Mouse (Mus musculus) lung, postnatal 14 days (tissue): ENCODE data around the gene Gm49358.

Experiments used
- DNase-seq: peaks from one replicate; pipeline ENCODE4 v3.0.0; 2021

Gene Gm49358

DNA sequence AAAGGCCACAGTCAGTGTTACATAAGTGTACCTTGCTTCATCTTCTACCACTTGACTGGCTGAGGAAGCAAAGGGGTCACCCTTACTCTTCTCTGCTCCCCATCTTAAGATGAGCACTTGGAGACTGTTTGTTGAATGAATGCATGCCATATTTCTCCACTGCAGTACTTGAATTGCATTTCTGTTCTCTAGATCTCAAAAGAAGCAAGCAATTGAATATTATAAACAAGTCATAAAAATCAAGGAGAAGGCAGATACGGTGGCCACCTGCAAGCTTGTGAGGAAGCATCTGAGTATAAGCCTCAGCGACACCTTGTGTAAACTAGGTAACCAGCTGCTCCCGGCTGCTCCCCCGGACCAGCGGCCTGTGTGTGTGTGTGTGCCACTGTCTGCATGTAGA lies at the start of gene Gm49358:
Gm49358 (plus strand) TSS at position 301 of the 400 bp plus-strand sequence.
- DNase-seq = no peak

DNA sequence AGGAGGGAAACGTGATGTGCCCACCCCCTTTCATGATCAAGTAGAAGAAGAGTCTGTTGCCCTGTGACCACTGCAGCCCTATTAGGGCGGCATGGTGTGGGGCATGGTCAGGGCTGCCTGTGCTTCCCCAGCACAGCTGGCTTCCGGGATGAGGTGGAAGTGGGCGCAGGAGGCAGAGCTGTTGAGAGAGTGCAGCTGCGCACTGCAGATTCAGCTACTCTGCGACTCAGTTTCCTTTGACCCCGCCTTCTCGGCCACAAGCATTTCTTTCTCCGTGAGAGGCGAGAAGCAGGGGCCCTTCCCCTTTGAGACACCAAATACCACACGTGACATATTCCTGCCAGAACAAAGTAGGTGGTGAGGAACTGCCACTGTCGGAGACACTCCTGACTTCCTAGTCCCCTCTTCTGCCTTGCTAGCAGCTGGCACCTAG lies 36.2 kb upstream of the Gm49358 start:
- DNase-seq = peak; percentile 62

DNA sequence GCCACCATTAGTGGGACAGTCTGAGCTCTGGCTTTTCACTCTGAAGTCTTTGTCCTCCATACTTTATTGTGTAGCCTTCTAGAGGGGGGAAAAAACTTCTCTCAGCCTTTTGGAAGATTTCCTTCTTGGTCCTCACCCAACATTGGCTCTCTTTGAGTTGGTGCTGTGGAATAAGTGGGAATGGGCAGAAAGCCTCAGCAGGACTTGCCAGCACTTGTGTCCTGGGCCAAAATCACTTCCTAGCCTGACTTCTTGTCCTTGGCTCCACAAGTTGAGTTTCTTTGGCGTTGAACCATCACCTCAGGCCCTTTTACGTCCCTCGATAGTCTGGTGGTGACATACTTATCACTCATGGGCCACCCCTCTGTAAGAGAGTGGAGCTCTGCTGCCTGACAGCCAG lies 35.6 kb upstream of the Gm49358 start:
- DNase-seq = no peak

DNA sequence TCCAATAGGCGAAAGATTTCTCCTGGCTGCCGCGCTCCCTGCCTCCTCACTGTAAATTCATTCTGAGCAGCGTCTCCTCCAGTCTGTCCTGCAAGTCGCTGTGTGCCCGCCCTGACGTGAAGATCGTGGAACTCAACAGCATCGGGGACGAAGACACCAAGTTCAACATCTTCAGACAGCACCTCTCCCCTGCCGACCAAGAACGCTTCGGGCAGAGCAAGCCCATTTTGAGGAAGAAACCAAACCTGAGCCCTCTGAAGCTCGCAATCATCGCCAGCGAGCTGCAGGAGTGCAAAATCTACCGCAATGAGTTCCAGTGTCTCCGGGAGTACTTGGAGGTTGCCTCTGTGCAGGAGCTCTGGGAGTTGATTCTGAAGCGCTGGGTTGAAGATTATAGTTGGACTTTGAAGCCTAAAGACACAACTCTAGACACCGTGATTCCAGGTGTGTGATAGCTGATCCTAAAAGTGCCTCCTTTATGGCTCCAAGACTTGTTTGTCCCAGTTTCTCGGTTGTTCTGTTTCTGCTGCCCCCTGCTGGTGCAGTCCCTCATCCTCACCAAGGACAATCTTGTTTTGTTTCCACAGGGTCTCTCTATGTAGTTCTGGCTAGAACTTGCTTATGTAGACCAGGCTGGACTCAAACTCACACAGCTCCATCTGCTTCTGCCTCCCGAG lies 32.8 kb upstream of the Gm49358 start:
- DNase-seq = peak; percentile 92

DNA sequence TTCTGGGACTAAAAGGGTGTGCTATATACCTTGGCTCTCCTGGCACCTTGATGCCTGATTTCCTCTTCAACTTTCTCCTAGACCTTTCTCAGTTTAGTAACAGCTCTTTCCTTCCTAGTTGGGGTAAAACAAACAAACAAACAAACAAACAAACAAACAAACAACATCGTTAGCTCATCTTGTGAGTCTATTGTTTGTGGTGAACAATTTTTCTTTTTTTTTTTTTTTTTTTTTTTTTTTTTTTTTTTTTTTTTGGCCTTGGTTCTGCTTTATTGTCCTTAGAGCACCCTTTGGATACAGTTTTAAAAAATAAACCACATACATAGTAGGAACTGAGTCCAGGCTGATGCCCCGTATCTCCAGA lies 32.3 kb upstream of the Gm49358 start:
- no peak for DNase-seq

DNA sequence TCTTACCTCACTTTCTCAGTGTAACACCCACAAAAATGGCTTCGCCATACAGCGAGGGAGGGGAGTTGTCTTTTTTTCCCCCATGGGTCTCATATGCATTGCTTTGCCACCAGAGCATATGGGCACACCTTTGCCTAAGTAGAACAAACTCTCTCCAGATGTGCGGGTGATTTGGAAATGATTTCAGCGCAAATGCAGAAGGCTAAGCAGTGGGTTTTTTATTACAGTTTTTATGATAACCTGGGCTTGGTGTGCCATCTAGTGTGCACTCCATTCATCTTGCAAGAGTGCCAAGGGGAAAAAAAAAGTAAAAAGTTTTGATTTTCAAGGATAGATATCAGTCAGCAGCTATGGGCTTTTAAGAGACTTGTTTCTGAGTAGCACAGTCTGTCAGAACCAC lies 28.7 kb upstream of the Gm49358 start:
- no peak for DNase-seq

DNA sequence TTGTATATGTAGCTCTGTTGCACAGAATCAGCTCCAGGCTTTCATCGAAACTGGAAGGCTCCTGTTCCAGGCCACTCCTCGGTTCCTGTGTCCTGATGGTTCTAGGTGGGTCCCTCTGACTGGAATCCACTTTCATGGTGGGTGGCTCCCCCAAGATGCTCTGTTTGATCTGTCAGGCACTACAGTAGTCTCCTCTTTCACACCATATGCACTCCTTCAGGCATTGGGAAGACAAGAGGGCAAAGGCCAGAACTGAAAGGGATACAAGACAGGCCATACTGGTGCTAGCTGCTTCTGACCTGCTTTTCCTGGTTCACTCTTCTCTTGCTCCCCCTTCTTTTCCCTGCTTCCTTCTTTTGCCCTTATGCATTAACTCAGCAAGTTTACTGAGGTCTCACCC lies 20.9 kb upstream of the Gm49358 start:
- no peak for DNase-seq

DNA sequence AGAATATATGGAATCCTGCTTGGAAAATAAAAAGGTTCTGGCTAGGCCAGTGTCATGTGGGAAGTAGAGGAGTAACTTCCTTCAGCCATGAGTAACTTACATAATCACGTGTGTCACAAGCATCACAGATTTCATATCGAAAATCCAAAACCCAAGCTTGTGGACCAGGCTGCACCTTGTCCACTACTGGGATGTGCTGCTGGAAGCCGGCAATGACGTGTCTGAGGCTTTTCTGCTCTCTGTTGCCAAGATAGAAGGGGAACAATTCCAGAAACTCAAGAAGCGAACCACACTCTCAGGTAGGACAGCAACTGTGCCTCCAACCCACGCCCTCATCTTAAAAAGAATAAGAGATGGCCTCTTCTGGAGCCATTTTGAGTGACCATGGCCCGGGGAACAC lies 19.5 kb upstream of the Gm49358 start:
- DNase-seq = no peak

DNA sequence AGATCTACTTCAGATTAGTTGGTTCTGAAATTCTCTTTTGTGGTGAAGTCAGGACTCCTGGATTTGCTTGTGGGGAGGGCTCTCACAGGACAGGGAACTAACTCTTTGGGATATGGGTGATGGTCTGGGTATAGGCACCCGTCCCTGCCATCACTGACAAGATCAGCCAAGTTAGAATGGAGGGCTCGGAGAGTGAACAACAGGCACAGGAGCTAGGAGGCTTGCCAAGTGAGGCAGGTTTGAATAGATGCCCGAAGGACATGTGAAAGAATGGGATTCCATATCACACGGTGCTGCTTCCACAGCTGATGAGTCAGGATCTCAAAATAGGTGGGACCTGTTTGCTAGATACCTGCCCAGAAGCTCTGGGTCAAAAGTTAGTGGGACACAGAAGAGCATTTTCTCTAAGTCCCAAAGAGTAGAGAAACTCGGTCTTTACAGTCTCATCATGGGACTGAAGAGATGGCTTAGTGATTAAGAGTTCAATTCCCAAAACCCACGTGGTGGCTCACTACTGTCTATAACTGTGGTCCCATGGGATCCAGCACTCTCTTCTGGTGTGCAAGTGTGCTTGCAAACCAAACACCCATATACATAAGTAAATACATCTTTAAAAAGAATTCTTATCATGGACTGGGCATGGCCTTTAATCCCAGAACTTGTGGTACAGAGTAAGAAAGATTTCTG lies 7.8 kb upstream of the Gm49358 start:
- no peak for DNase-seq

DNA sequence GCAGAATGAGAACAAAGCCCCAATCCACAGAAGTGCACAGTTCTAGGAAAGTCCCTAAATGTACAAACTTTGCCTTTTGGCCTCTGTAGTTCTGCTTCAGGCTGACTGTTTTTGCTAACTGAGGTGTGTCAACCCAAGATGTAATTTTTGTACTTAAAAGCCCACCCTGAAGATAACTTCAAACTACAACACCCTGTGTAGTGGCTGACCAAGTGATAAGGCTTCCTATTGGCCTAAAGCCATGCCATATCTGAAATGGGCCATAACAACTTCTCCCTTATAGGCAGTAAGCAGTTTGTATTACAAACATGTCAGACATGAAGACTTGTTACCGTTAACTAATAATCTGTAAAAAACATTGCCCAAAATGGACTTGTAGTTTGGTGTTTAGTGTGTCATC lies 6.0 kb upstream of the Gm49358 start:
- DNase-seq = no peak

DNA sequence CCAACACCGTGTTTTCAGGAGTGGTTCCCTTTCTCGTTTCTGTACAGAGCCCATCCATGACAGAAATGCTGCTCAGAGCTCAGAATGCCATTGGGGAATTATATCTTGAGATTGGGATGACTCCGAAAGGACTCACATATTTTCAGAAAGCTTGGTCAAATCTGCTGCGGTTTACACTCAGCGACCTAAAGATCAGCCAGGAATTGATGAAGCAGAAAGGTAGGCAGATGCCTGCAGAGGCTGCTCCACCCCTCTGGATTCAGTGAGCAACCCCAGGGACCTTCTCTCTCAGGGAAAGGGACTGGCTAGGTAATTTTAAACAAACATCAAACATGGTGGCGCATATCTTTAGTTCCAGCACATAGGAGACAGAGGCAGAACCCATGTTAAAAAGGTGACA lies 5.6 kb upstream of the Gm49358 start:
- DNase-seq = no peak

DNA sequence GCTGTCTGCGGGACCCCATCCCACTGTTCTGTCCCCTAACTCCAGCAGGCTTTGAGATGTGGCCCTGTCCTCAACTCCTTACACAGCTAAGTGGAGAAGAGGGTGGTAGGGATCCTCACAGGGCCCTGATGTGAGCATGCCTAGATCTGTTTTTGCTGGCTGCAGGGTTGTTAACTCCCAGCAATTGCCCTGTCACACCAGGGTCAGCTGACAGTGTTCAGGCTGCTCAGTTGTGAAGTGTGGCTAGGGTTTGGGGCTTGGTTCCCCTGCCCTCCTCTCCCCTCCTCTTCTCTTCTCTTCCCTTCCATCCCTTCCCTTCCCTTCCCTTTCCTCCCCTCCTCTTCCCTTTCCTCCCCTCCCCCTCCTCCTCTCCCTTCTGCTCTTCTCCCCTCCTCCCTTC lies 2.5 kb upstream of the Gm49358 start:
- no peak for DNase-seq

DNA sequence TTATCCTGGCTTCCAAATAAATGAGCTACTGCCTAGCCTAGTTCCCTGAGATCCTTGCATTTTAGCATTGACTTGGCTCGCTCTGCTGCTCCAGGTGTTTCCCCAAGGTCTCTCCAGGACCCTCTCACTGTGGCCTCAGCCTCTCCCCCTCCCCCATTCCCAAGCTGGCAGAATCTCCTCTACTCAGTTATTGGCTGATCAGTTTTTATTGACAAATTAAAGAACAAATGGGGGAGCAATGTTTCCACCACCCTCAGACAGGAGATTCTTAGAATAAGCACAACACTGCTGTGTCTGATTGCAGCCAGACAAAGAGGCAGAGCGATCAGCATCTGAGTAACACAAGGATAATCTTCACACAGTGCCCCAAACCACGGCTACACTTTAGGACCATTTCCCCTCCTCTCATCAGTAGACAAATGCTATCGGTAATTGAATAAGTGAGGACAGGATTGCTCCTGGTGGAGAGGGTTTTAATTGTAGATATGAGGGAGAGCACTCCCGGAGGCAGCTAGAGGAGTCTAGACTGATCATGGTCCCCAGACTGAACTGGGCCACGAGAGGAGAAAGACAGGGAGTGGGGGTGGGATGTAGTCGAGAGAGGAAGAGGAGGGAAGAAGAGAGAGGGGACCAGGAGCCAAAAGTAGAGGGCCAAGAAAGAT lies 1.9 kb upstream of the Gm49358 start:
- DNase-seq = no peak

DNA sequence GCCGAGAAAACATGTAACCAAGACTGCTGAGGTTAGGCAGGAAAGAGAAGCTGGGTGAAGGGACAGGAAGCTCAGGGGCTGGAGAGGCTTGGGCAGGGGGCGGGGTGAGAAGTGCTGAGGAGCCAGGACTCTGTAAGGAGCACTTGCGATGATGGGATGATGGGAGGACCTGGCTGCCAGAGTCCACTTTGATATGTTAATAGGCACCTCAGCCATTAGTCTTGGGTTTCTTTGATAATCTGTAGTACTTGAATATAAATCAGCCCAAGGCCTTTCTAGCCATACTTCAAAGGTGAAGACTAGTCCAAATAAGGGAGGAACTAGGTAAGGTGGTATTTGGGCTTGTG lies 1.4 kb upstream of the Gm49358 start:
- DNase-seq = no peak

DNA sequence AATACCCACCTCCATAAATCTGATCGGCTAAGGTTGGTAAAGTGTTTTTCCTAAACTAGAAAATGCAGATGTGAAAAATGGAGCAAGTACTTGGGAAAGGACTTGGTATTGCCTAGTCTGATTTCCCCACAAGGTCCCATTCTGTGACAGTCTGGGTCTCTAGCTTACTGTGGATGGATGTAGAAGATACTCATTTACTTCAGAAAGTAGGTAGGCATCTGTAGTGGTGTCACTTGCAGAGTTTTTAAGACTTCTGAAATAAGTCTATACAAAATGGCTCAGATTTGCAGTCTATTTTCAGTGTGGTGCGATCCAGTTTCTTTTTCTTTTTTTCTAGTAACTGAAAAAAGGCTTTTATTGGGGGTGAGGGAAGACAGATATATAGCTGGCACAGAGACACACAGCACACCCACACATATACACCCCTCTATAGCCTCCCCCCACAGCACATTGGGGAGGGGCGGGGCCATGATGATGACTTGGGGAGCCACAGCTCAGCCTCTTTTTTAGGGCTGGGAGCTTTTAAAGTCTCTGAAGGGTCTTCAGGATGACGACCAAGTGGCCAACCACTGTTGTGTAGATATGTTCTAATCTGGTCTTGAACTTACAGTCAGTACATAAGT lies 1.7 kb downstream of the Gm49358 start:
- no peak for DNase-seq

DNA sequence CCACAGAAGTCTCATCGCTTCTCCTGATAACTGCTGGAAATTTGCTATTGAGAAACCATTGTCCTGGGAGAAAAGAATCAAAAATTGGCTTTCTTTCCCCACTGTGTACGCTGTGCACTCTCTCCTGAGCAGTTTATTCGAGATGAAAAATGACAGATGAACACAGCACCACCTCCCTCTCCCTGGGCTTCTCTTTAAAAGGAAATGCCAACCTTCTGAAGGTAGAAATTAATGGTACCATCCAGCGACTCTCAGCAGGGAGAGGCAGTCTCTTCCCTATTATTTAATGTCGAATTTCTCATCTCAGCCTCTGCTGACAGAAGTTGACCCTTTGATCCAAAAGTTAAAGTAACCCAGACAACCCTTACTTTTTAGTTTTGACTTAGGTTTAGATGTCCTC lies 5.4 kb downstream of the Gm49358 start:
- no peak for DNase-seq

DNA sequence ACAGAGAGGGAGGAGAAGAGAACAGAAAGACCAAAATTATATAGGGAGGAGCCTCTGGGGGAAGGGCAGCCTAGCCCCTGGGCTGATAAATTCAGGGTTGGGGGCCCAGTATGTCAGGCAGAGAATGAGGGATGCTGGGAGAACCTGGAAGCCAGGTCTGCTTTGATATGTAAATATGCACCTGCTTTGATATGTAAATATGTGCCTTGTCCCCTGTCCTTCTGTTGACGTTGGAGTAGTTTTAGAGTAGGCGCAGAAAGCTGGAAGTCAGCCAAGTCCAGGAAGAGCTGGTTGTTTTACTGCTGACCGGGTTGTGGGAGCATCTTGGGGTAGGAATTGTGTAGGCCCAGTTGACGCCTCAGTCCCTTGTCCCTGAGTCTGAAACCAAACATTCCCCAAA lies 6.0 kb downstream of the Gm49358 start:
- DNase-seq = no peak

DNA sequence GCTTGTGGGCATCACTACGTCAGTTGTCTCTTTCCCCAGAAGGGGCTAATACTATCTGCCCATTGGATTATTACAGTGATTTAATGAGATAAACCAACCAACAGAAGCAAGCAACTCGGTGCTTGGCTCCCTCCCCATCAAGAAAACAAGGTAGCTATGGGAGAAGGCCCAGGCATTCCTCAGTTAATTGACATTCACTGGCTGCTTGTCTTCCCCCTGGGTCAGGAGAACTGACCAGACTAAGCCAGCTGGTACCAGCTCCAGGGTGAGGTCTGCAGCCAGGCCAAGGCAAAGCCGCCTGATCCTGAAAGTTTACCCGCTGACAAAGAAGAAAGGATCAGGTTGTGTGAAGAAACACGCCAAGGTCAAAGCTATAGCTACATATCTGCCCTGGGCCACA lies 7.9 kb downstream of the Gm49358 start:
- no peak for DNase-seq

DNA sequence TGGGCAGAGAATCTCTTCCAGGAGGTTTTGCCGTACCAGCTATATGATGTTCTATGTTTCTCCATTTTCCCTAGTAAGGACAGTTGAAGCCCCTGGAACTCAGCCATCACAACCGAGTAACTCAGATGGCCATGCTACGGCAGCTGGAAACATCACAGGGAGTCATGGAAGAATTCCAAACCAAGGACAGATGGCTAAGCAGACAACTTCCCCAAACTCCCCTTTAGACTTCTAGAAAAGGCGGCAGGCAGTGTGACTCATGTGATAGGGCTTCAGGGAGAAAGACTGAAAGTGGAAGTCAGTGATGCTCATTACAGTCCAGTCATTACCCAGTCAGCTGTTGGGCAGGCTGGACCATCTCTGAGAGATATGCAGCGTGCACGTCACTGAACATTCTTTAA lies 8.5 kb downstream of the Gm49358 start:
- DNase-seq = no peak

DNA sequence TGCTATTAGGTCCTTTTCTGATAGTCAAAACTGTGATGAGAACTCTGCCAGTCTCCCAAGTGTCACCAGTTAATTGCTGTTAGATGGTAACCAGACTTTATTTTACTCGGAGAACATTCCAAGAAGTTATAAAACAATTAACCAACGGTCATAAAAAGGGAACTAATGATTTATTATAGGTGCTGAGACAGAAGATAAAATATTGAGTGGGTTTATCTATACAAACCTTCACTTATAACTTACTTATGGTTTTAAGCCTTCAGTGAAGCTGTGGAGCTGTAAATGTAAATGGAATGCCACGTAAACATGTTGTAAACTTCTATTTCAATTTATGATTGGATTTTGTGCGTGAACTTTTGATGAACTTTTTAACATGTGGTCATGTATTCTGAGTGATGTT lies 9.6 kb downstream of the Gm49358 start:
- no peak for DNase-seq

DNA sequence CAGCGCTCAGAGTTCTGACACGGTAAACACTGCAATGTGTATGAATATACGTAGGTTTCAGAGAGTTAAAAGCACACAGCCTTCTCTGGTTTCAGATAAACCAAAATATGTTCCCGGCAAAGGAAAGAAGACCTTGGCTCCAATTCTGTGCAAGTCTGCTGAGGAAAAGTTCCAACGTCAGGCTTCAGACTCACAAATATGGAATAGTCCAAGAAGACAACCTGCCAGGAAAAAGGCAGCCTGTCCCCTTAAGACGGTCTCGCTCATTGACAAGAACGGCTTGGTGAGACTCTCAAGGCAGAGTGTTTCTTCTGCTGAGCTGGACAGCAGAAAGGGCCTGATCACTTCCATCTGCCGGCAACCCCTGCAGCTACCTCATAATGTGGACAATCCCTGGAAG lies 12.5 kb downstream of the Gm49358 start:
- no peak for DNase-seq

DNA sequence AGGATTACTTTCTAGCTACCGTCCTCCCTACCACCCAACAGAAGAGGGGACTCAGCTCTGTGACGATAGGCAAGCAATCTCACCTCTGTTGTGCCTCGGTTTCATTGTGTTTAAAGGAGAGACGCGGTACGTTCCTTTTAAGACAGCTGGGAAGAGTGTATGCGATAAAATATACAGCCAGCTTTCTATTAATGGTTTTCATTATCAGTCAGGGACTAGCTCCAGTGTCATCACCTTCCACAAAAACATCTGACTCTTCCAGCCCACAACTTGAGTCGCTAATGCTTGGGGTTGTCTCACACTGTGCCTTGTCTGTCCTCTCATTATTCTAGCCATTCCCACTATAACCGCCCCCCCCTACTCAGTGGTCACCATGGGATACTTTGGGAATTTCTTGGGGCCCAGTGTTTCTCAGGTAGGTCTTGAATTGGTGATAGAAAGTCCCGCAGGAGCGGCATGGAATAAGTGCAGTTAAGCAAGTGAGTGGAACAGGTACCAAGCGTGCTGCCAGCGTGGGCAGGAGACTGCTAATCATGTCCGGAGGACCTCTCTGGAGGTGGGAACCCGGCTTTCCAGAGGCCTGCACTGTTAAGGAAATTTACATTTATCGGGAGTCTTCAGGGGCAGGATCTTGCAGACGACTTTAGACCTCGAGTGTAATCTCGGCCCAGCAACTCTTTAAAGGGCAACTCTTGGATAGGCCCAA lies 14.0 kb downstream of the Gm49358 start:
- no peak for DNase-seq

DNA sequence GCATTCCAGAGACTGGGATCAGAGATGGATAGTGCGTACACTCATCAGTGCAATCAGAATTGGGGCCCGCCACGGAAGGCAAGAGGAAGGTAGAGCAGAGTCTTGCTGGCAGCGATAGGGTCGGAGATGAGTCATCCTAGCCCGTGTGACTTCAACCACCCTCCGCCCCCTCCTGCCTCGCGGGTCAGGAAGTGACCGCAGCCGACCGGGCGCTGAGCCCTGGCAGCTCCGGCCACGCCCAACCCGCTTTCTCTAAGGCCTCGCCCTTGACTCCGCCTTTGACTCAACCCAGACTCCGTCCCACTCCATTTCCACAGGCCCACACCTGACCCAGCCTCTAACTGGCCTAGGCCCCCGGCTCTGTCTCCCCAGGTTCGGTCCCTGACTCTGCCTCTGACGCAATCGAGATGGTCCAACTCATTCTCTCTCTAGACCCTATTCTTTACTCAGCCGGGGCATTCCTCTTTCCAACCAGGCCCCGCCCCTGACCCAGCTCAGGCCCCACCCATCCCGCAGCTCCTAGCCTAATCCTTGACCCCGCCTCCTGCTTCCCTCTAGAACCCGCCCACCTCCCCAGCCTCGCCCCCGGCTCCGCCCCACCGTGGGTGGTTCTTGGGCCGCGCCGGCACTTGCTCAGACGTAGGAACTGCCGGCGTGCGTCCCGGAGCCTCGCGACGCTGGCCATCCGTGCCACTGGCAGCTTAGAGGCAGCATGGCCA lies 14.8 kb downstream of the Gm49358 start, which contains the start of gene Nt5dc3:
Nt5dc3 (plus strand) TSS at position 608 of the 719 bp plus-strand sequence.
- peak; percentile 97 for DNase-seq
